Mouse (Mus musculus): ENCODE data around the gene Evc2.
A peak's percentile ranks its signal among the peaks of the same experiment; 100 is the strongest.

DNA sequence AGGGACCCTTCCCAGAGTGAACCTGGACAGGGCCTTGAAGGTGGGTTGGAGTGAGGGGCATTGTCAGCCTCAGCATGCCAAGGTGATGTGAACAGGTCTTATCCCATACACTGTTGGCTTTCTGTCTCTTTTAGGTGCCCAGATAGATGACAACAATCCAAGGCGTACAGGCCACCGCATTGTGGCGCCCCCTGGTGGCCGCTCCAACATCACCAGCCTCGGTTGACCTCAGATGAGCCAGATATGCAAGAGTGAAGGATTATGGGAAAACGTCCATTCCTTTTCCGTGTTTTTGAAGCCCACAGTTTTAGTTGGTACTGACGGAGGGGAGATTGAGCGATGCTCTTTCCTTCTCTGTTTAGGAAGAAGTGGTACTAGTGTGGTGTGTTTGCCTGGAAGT, 47.3 kb upstream of the Evc2 start:
- TF ChIP-seq CTCF (IDR thresholded peaks at IDR 0.05; ENCODE audit: control insufficient read depth, insufficient read depth, insufficient read length) (peak; percentile 4), MYOG (IDR thresholded peaks at IDR 0.05; ENCODE audit: control insufficient read depth, extremely low read depth, insufficient read length) (no peak)
